Mouse (Mus musculus): ENCODE data around the gene Ovca2. TPM values are rescaled to one million over a fixed set of nuclear protein-coding genes. Genes with fewer than 3 reads are reported as not detected.

Ovca2 gene
- polyA plus RNA-seq, 1 experiment from 2014 or later, result 24.6 TPM

GRCm38 (mm10) chr11:75164051-75164450, 14.6 kb downstream of the Ovca2 start:
- WGBS, result 77% methylated on average over 2 of the region's 2 CpGs
- ATAC-seq (no peak), DNase-seq (ENCODE audit: low spot score) (no peak)
- Histone ChIP-seq H3K27ac (ENCODE audit: low read depth, low read length) (no peak overlapping the region), H3K9ac (ENCODE audit: low read length) (no peak overlapping the region), H3K4me2 (ENCODE audit: low read length) (no peak overlapping the region), H3K4me1 (ENCODE audit: control insufficient read depth, insufficient read depth, low read length) (peaks cover 5% of the 10 kb centered on the region), H3K4me3 (ENCODE audit: low read depth, low read length) (no peak overlapping the region), H3K36me3 (ENCODE audit: control insufficient read depth, insufficient read depth, low read length) (peaks cover 35% of the 10 kb centered on the region), H3K9me3 (replicated peaks; ENCODE audit: control insufficient read depth, low read length) (no peaks in the 10 kb centered on the region), H3K27me3 (replicated peaks; ENCODE audit: control insufficient read depth, insufficient read depth, low read length) (peaks cover 58% of the 10 kb centered on the region)

- H3K4me3 ChIP-seq (ENCODE audit: low read depth, low read length), result no peak overlapping the region
- 93% methylated on average over 6 of the region's 6 CpGs for WGBS
- H3K27ac ChIP-seq (ENCODE audit: low read depth, low read length), result no peak overlapping the region
- no peak overlapping the region for H3K9ac ChIP-seq (ENCODE audit: low read length)
- H3K27me3 ChIP-seq (replicated peaks; ENCODE audit: control insufficient read depth, insufficient read depth, low read length), result peaks cover 51% of the 10 kb centered on the region
- no peaks in the 10 kb centered on the region for H3K4me1 ChIP-seq (ENCODE audit: control insufficient read depth, insufficient read depth, low read length)
- peaks cover 39% of the 10 kb centered on the region for H3K36me3 ChIP-seq (ENCODE audit: control insufficient read depth, insufficient read depth, low read length)
- H3K9me3 ChIP-seq (replicated peaks; ENCODE audit: control insufficient read depth, low read length), result no peaks in the 10 kb centered on the region
- DNase-seq (ENCODE audit: low spot score) (no peak), ATAC-seq (no peak)
- H3K4me2 ChIP-seq (ENCODE audit: low read length), result no peak overlapping the region
Observed at GRCm38 (mm10) chr11:75163379-75163778, 15.3 kb downstream of the Ovca2 start.

GRCm38 (mm10) chr11:75162591-75163080, 16.0 kb downstream of the Ovca2 start:
- peaks cover 44% of the 10 kb centered on the region for H3K36me3 ChIP-seq (ENCODE audit: control insufficient read depth, insufficient read depth, low read length)
- no peak overlapping the region for H3K9ac ChIP-seq (ENCODE audit: low read length)
- no peaks in the 10 kb centered on the region for H3K4me1 ChIP-seq (ENCODE audit: control insufficient read depth, insufficient read depth, low read length)
- H3K4me3 ChIP-seq (ENCODE audit: low read depth, low read length), result no peak overlapping the region
- no peak overlapping the region for H3K27ac ChIP-seq (ENCODE audit: low read depth, low read length)
- ATAC-seq (no peak), DNase-seq (ENCODE audit: low spot score) (no peak)
- no peaks in the 10 kb centered on the region for H3K9me3 ChIP-seq (replicated peaks; ENCODE audit: control insufficient read depth, low read length)
- H3K27me3 ChIP-seq (replicated peaks; ENCODE audit: control insufficient read depth, insufficient read depth, low read length), result peaks cover 44% of the 10 kb centered on the region
- H3K4me2 ChIP-seq (ENCODE audit: low read length), result no peak overlapping the region
- WGBS, result 94% methylated on average over 12 of the region's 12 CpGs

GRCm38 (mm10) chr11:75161417-75162008, 17.1 kb downstream of the Ovca2 start:
- Histone ChIP-seq H3K9me3 (replicated peaks; ENCODE audit: control insufficient read depth, low read length) (no peaks in the 10 kb centered on the region), H3K27ac (ENCODE audit: low read depth, low read length) (no peak overlapping the region), H3K4me2 (ENCODE audit: low read length) (no peak overlapping the region), H3K4me1 (ENCODE audit: control insufficient read depth, insufficient read depth, low read length) (no peaks in the 10 kb centered on the region), H3K27me3 (replicated peaks; ENCODE audit: control insufficient read depth, insufficient read depth, low read length) (peaks cover 33% of the 10 kb centered on the region), H3K9ac (ENCODE audit: low read length) (no peak overlapping the region), H3K36me3 (ENCODE audit: control insufficient read depth, insufficient read depth, low read length) (peaks cover 44% of the 10 kb centered on the region), H3K4me3 (ENCODE audit: low read depth, low read length) (no peak overlapping the region)
- 74% methylated on average over 4 of the region's 4 CpGs for WGBS
- ATAC-seq (no peak), DNase-seq (ENCODE audit: low spot score) (no peak)

GRCm38 (mm10) chr11:75160954-75161353, 17.7 kb downstream of the Ovca2 start:
- no peak overlapping the region for H3K4me3 ChIP-seq (ENCODE audit: low read depth, low read length)
- H3K36me3 ChIP-seq (ENCODE audit: control insufficient read depth, insufficient read depth, low read length), result peaks cover 47% of the 10 kb centered on the region
- H3K4me2 ChIP-seq (ENCODE audit: low read length), result no peak overlapping the region
- ATAC-seq (no peak), DNase-seq (ENCODE audit: low spot score) (no peak)
- WGBS, result 87% methylated on average over 7 of the region's 7 CpGs
- H3K9ac ChIP-seq (ENCODE audit: low read length), result no peak overlapping the region
- no peaks in the 10 kb centered on the region for H3K9me3 ChIP-seq (replicated peaks; ENCODE audit: control insufficient read depth, low read length)
- no peak overlapping the region for H3K27ac ChIP-seq (ENCODE audit: low read depth, low read length)
- H3K27me3 ChIP-seq (replicated peaks; ENCODE audit: control insufficient read depth, insufficient read depth, low read length), result peaks cover 27% of the 10 kb centered on the region
- H3K4me1 ChIP-seq (ENCODE audit: control insufficient read depth, insufficient read depth, low read length), result no peaks in the 10 kb centered on the region

- Histone ChIP-seq H3K4me1 (ENCODE audit: control insufficient read depth, insufficient read depth, low read length) (no peaks in the 10 kb centered on the region), H3K9me3 (replicated peaks; ENCODE audit: control insufficient read depth, low read length) (no peaks in the 10 kb centered on the region), H3K27me3 (replicated peaks; ENCODE audit: control insufficient read depth, insufficient read depth, low read length) (peaks cover 13% of the 10 kb centered on the region), H3K9ac (ENCODE audit: low read length) (no peak overlapping the region), H3K4me3 (ENCODE audit: low read depth, low read length) (no peak overlapping the region), H3K27ac (ENCODE audit: low read depth, low read length) (no peak overlapping the region), H3K36me3 (ENCODE audit: control insufficient read depth, insufficient read depth, low read length) (peaks cover 48% of the 10 kb centered on the region), H3K4me2 (ENCODE audit: low read length) (no peak overlapping the region)
- 65% methylated on average over 2 of the region's 2 CpGs for WGBS
- DNase-seq (ENCODE audit: low spot score) (no peak), ATAC-seq (no peak)
Observed at GRCm38 (mm10) chr11:75159564-75159963, 19.1 kb downstream of the Ovca2 start.

GRCm38 (mm10) chr11:75158432-75158831, 20.2 kb downstream of the Ovca2 start:
- peaks cover 2% of the 10 kb centered on the region; the same call in 1 of the 2 replicates for H3K27me3 ChIP-seq (replicated peaks; ENCODE audit: control insufficient read depth, insufficient read depth, low read length)
- H3K36me3 ChIP-seq (ENCODE audit: control insufficient read depth, insufficient read depth, low read length), result peaks cover 49% of the 10 kb centered on the region
- H3K9me3 ChIP-seq (replicated peaks; ENCODE audit: control insufficient read depth, low read length), result no peaks in the 10 kb centered on the region
- H3K9ac ChIP-seq (ENCODE audit: low read length), result no peak overlapping the region
- ATAC-seq (no peak), DNase-seq (ENCODE audit: low spot score) (no peak)
- H3K4me1 ChIP-seq (ENCODE audit: control insufficient read depth, insufficient read depth, low read length), result no peaks in the 10 kb centered on the region
- H3K27ac ChIP-seq (ENCODE audit: low read depth, low read length), result no peak overlapping the region
- H3K4me3 ChIP-seq (ENCODE audit: low read depth, low read length), result no peak overlapping the region
- no peak overlapping the region for H3K4me2 ChIP-seq (ENCODE audit: low read length)
- WGBS, result 92% methylated on average over 14 of the region's 14 CpGs

GRCm38 (mm10) chr11:75157901-75158300, 20.7 kb downstream of the Ovca2 start:
- Histone ChIP-seq H3K36me3 (ENCODE audit: control insufficient read depth, insufficient read depth, low read length) (peaks cover 48% of the 10 kb centered on the region), H3K4me1 (ENCODE audit: control insufficient read depth, insufficient read depth, low read length) (no peaks in the 10 kb centered on the region), H3K27ac (ENCODE audit: low read depth, low read length) (no peak overlapping the region), H3K4me3 (ENCODE audit: low read depth, low read length) (no peak overlapping the region), H3K27me3 (replicated peaks; ENCODE audit: control insufficient read depth, insufficient read depth, low read length) (no peaks in the 10 kb centered on the region; the same call in 1 of the 2 replicates), H3K9ac (ENCODE audit: low read length) (no peak overlapping the region), H3K9me3 (replicated peaks; ENCODE audit: control insufficient read depth, low read length) (no peaks in the 10 kb centered on the region), H3K4me2 (ENCODE audit: low read length) (no peak overlapping the region)
- 59% methylated on average over 2 of the region's 2 CpGs for WGBS
- DNase-seq (ENCODE audit: low spot score) (no peak), ATAC-seq (no peak)

GRCm38 (mm10) chr11:75157037-75157436, 21.6 kb downstream of the Ovca2 start:
- H3K27me3 ChIP-seq (replicated peaks; ENCODE audit: control insufficient read depth, insufficient read depth, low read length), result no peaks in the 10 kb centered on the region
- no peak overlapping the region for H3K27ac ChIP-seq (ENCODE audit: low read depth, low read length)
- no peaks in the 10 kb centered on the region for H3K4me1 ChIP-seq (ENCODE audit: control insufficient read depth, insufficient read depth, low read length)
- H3K4me3 ChIP-seq (ENCODE audit: low read depth, low read length), result no peak overlapping the region
- H3K4me2 ChIP-seq (ENCODE audit: low read length), result no peak overlapping the region
- 57% methylated on average over 4 of the region's 4 CpGs for WGBS
- H3K36me3 ChIP-seq (ENCODE audit: control insufficient read depth, insufficient read depth, low read length), result peaks cover 47% of the 10 kb centered on the region
- no peak for DNase-seq (ENCODE audit: low spot score)
- no peak overlapping the region for H3K9ac ChIP-seq (ENCODE audit: low read length)
- ATAC-seq, result no peak
- no peaks in the 10 kb centered on the region for H3K9me3 ChIP-seq (replicated peaks; ENCODE audit: control insufficient read depth, low read length)

All from forebrain, embryonic 14.5 days (tissue).